Mouse (Mus musculus) CH12.LX (cell line): ENCODE data around the gene Syp. TPM values are rescaled to one million over a fixed set of nuclear protein-coding genes. Genes with fewer than 3 reads are reported as not detected.

ENCODE experiments used
- DNase-seq: peaks from one replicate; pipeline ENCODE4 v3.0.0-alpha.2; 2013; ENCODE audit errors: extremely low read depth
- H3K27ac ChIP-seq: 2 replicates; pipeline ENCODE4 v1.5.1; 2012; ENCODE audit warnings: low read depth, mild to moderate bottlenecking, control low read depth, moderate library complexity; ENCODE audit not compliant: insufficient read depth
- H3K27me3 ChIP-seq: replicated peaks from 2 replicates; pipeline ENCODE3; 2012; ENCODE audit warnings: inconsistent platforms
- H3K36me3 ChIP-seq, 2 experiments: replicated peaks in 1 of 2; 2 replicates each; pipeline versions ENCODE3 to v1.6.1; 2012; ENCODE audit warnings: inconsistent platforms in 1 of 2, low read length in 1 of 2, mild to moderate bottlenecking in 1 of 2, mixed read lengths in 1 of 2, moderate library complexity in 1 of 2; ENCODE audit not compliant: control insufficient read depth in 1 of 2, insufficient read depth in 1 of 2
- H3K4me1 ChIP-seq, 2 experiments: 2 replicates each; pipeline ENCODE4 v1.6.1; 2012; ENCODE audit warnings: inconsistent platforms in 1 of 2, moderate library complexity in 1 of 2; ENCODE audit not compliant: insufficient read depth in 2 of 2, control insufficient read depth in 1 of 2
- H3K4me2 ChIP-seq: 2 replicates; pipeline ENCODE4 v1.6.1; 2012; ENCODE audit warnings: low read depth, mild to moderate bottlenecking, control low read depth; ENCODE audit not compliant: poor library complexity, insufficient read depth, severe bottlenecking
- H3K4me3 ChIP-seq, 3 experiments: fragments of 150-350 bp in 1 of 3; sonication (generic) in 1 of 3; replicated peaks in 1 of 3; 2 replicates each; pipeline versions ENCODE3 to v1.5.1; 2011 to 2012; ENCODE audit warnings: low read depth in 2 of 3, low read length in 2 of 3, mild to moderate bottlenecking in 2 of 3, moderate library complexity in 2 of 3, control low read depth in 1 of 3, improper control_type of control experiment in 1 of 3, inconsistent platforms in 1 of 3, mixed read lengths in 1 of 3; ENCODE audit not compliant: poor library complexity in 1 of 3
- H3K79me2 ChIP-seq: replicated peaks from 2 replicates; pipeline ENCODE4 v1.6.1; 2012; ENCODE audit warnings: mild to moderate bottlenecking, moderate library complexity; ENCODE audit not compliant: control insufficient read depth, poor library complexity, insufficient read depth, severe bottlenecking; ENCODE audit errors: extremely low read depth
- H3K9ac ChIP-seq: 2 replicates; pipeline ENCODE4 v1.6.1; 2012; ENCODE audit warnings: low read depth, mild to moderate bottlenecking, control low read depth, moderate library complexity; ENCODE audit not compliant: insufficient read depth
- H3K9me3 ChIP-seq: replicated peaks from 2 replicates; pipeline ENCODE3; 2012; ENCODE audit warnings: low read length, inconsistent platforms, mixed read lengths
- CHD1 ChIP-seq: IDR thresholded peaks from 2 replicates; pipeline ENCODE4 v1.6.1; 2012; ENCODE audit warnings: low read depth, low read length, improper control_type of control experiment, inconsistent platforms
- CHD2 ChIP-seq: IDR thresholded peaks from 2 replicates; pipeline ENCODE4 v1.6.1; 2011; ENCODE audit warnings: low read length, improper control_type of control experiment
- CTCF ChIP-seq, 2 experiments: IDR thresholded peaks in 1 of 2; conservative IDR thresholded peaks in 1 of 2; 2 replicates each; pipeline ENCODE4 v1.5.1; 2011 to 2012; ENCODE audit warnings: low read depth in 2 of 2, low read length in 2 of 2, improper control_type of control experiment in 1 of 2, inconsistent platforms in 1 of 2, mild to moderate bottlenecking in 1 of 2, moderate library complexity in 1 of 2
- E2F4 ChIP-seq: IDR thresholded peaks from 2 replicates; pipeline ENCODE4 v1.6.1; 2011; ENCODE audit warnings: low read depth, low read length, improper control_type of control experiment; ENCODE audit not compliant: insufficient replicate concordance
- ELF1 ChIP-seq: IDR thresholded peaks from 2 replicates; pipeline ENCODE4 v1.6.1; 2014; ENCODE audit warnings: low read depth, mild to moderate bottlenecking, inconsistent platforms, low read length, improper control_type of control experiment
- EP300 ChIP-seq: IDR thresholded peaks from 2 replicates; pipeline ENCODE4 v1.6.1; 2011; ENCODE audit warnings: low read length, improper control_type of control experiment
- ETS1 ChIP-seq: conservative IDR thresholded peaks from 2 replicates; pipeline ENCODE4 v1.6.1; 2012; ENCODE audit warnings: low read depth, mild to moderate bottlenecking, inconsistent platforms, low read length, improper control_type of control experiment, moderate library complexity
- GABPA ChIP-seq: IDR thresholded peaks from 2 replicates; pipeline ENCODE4 v1.6.1; 2012; ENCODE audit warnings: low read depth, low read length, improper control_type of control experiment, inconsistent platforms; ENCODE audit not compliant: insufficient replicate concordance
- HCFC1 ChIP-seq: IDR thresholded peaks from 2 replicates; pipeline ENCODE4 v1.6.1; 2012; ENCODE audit warnings: low read depth, mild to moderate bottlenecking, inconsistent platforms, low read length, improper control_type of control experiment
- IRF4 ChIP-seq: IDR thresholded peaks from 2 replicates; pipeline ENCODE4 v1.6.1; 2014; ENCODE audit warnings: low read depth, mild to moderate bottlenecking, inconsistent platforms, low read length, improper control_type of control experiment
- JUN ChIP-seq: IDR thresholded peaks from 2 replicates; pipeline ENCODE4 v1.6.1; 2011; ENCODE audit warnings: low read depth, mild to moderate bottlenecking, low read length, improper control_type of control experiment, moderate library complexity; ENCODE audit not compliant: insufficient read depth
- JUND ChIP-seq: conservative IDR thresholded peaks from 2 replicates; pipeline ENCODE4 v1.6.1; 2011; ENCODE audit warnings: low read depth, low read length, improper control_type of control experiment
- KAT2A ChIP-seq: IDR thresholded peaks from 2 replicates; pipeline ENCODE4 v1.6.1; 2012; ENCODE audit warnings: low read length, improper control_type of control experiment, inconsistent platforms; ENCODE audit not compliant: insufficient replicate concordance
- MAX ChIP-seq: IDR thresholded peaks from 2 replicates; pipeline ENCODE4 v1.6.1; 2011; ENCODE audit warnings: low read length, improper control_type of control experiment
- MAZ ChIP-seq: IDR thresholded peaks from 2 replicates; pipeline ENCODE4 v1.6.1; 2012; ENCODE audit warnings: low read depth, mild to moderate bottlenecking, inconsistent platforms, low read length, improper control_type of control experiment, moderate library complexity
- MEF2A ChIP-seq: IDR thresholded peaks from 2 replicates; pipeline ENCODE4 v1.6.1; 2014; ENCODE audit warnings: low read depth, mild to moderate bottlenecking, inconsistent platforms, low read length, improper control_type of control experiment, borderline replicate concordance
- MXI1 ChIP-seq: IDR thresholded peaks from 2 replicates; pipeline ENCODE4 v1.6.1; 2011; ENCODE audit warnings: mild to moderate bottlenecking, low read depth, low read length, improper control_type of control experiment
- MYC ChIP-seq: IDR thresholded peaks from 2 replicates; pipeline ENCODE4 v1.6.1; 2011; ENCODE audit warnings: low read depth, mild to moderate bottlenecking, improper control_type of control experiment, low read length
- NELFE ChIP-seq: IDR thresholded peaks from 2 replicates; pipeline ENCODE4 v1.6.1; 2011; ENCODE audit warnings: low read depth, low read length, improper control_type of control experiment
- NRF1 ChIP-seq: IDR thresholded peaks from 2 replicates; pipeline ENCODE4 v1.6.1; 2014; ENCODE audit warnings: low read depth, mild to moderate bottlenecking, inconsistent platforms, low read length, improper control_type of control experiment, moderate library complexity
- PAX5 ChIP-seq: IDR thresholded peaks from 2 replicates; pipeline ENCODE4 v1.6.1; 2012; ENCODE audit warnings: low read length, inconsistent platforms, mixed read lengths
- POLR2A ChIP-seq: IDR thresholded peaks from 2 replicates; pipeline ENCODE4 v1.6.1; 2011; ENCODE audit warnings: low read depth, mild to moderate bottlenecking, improper control_type of control experiment, low read length
- POLR2AphosphoS2 ChIP-seq: IDR thresholded peaks from 2 replicates; pipeline ENCODE4 v1.6.1; 2011; ENCODE audit warnings: low read depth, low read length, improper control_type of control experiment
- RAD21 ChIP-seq: IDR thresholded peaks from 2 replicates; pipeline ENCODE4 v1.6.1; 2011; ENCODE audit warnings: low read depth, mild to moderate bottlenecking, low read length, improper control_type of control experiment, moderate library complexity
- SIN3A ChIP-seq: IDR thresholded peaks from 2 replicates; pipeline ENCODE4 v1.6.1; 2012; ENCODE audit warnings: low read length, improper control_type of control experiment, inconsistent platforms
- SMC3 ChIP-seq: IDR thresholded peaks from 2 replicates; pipeline ENCODE4 v1.6.1; 2011; ENCODE audit warnings: low read depth, low read length, improper control_type of control experiment
- TBP ChIP-seq: conservative IDR thresholded peaks from 2 replicates; pipeline ENCODE4 v1.6.1; 2011; ENCODE audit warnings: low read depth, low read length, improper control_type of control experiment
- TCF12 ChIP-seq: IDR thresholded peaks from 2 replicates; pipeline ENCODE4 v1.6.1; 2014; ENCODE audit warnings: low read depth, mild to moderate bottlenecking, inconsistent platforms, low read length, improper control_type of control experiment
- UBTF ChIP-seq: IDR thresholded peaks from 2 replicates; pipeline ENCODE4 v1.6.1; 2012; ENCODE audit warnings: low read depth, mild to moderate bottlenecking, inconsistent platforms, low read length, improper control_type of control experiment, moderate library complexity
- USF1 ChIP-seq: IDR thresholded peaks from 2 replicates; pipeline ENCODE4 v1.6.1; 2014; ENCODE audit warnings: low read depth, mild to moderate bottlenecking, inconsistent platforms, low read length, improper control_type of control experiment
- USF2 ChIP-seq: conservative IDR thresholded peaks from 2 replicates; pipeline ENCODE4 v1.6.1; 2011; ENCODE audit warnings: low read depth, low read length, improper control_type of control experiment
- ZC3H11A ChIP-seq: IDR thresholded peaks from 2 replicates; pipeline ENCODE4 v1.6.1; 2012; ENCODE audit warnings: low read depth, mild to moderate bottlenecking, inconsistent platforms, low read length, improper control_type of control experiment
- ZKSCAN1 ChIP-seq: IDR thresholded peaks from 2 replicates; pipeline ENCODE4 v1.6.1; 2012; ENCODE audit warnings: low read depth, inconsistent platforms, low read length, improper control_type of control experiment, borderline replicate concordance
- ZMIZ1 ChIP-seq: IDR thresholded peaks from 2 replicates; pipeline ENCODE4 v1.6.1; 2012; ENCODE audit warnings: low read depth, mild to moderate bottlenecking, inconsistent platforms, low read length, improper control_type of control experiment
- ZNF384 ChIP-seq: IDR thresholded peaks from 2 replicates; pipeline ENCODE4 v1.6.1; 2012; ENCODE audit warnings: low read depth, low read length, improper control_type of control experiment, inconsistent platforms
- dilution Hi-C: fragments of 300-500 bp; cut with MboI; formaldehyde crosslinking; loops from 2 replicates; pipeline ENCODE4 v1.14.3; 2020; ENCODE audit warnings: low sequenced_read_pairs; ENCODE audit not compliant: extremely low pct_unique_long_range_greater_than_20kb, extremely low pct_ligation_motif_present
- in situ Hi-C: fragments of 300-500 bp; cut with MboI; formaldehyde crosslinking; loops from 3 replicates; pipeline ENCODE4 v1.14.3; 2019; ENCODE audit warnings: low sequenced_read_pairs, low pct_ligation_motif_present, low pct_unique_long_range_greater_than_20kb, mixed read lengths
- polyA plus RNA-seq: library from polyadenylated mRNA; unstranded; fragments of >175 nt; gene quantifications from 2 replicates; pipeline ENCODE4 v1.2.1, GENCODE M21; 2012; ENCODE audit warnings: low read depth; ENCODE audit not compliant: insufficient read length
- total RNA-seq, 2 experiments: library from RNA; depleted of rRNA; stranded (reverse); fragments of 300-350 nt in 1 of 2; fragments of >200 nt in 1 of 2; gene quantifications; 2 replicates each; pipeline ENCODE4 v1.2.3; 2012 to 2014

The Syp gene
- total and polyA plus RNA-seq, 3 experiments, result 0.27 to 1.2 (median 0.74) TPM

DNA sequence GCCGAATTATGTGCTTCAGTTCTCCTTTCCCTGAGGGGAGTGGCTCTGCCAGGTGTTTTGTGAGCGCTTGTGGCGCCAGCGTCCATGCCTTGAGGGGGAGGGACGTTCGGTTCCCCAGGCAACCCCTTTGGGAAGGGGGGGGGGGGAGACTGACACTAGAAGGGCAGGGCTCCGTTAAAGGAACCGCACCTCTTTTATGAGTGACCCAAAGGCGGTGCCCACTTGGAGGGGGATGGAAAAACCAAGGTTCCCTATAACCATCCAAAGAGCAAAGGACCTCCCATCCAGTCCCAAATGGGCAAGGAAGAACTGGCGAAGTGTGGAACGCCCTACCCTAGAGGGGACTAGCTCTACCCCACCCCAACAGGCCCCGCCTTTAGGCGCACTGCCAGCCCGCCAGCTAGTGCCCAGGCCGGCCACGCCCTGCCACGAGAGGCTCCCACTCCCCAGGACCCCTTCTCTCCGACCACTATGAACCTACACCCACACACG, 32.2 kb downstream of the Syp start:
- no peaks in the 10 kb centered on the region for H3K27me3 ChIP-seq
- TF ChIP-seq ELF1, result peak; percentile 21; the same call in 1 of the 2 replicates
- TF ChIP-seq CHD2, result peak; percentile 57
- TF ChIP-seq CTCF (conservative IDR thresholded peaks at IDR 0.05 in 1 of 2, IDR thresholded peaks at IDR 0.05 in 1 of 2; ENCODE audit: low read depth in 2 of 2, low read length in 2 of 2), result no peak
- no peak; the same call in 1 of the 2 replicates for TF ChIP-seq POLR2A
- no peak for TF ChIP-seq HCFC1
- TF ChIP-seq SMC3, result no peak
- peak; percentile 26; the same call in 1 of the 2 replicates for TF ChIP-seq ETS1
- TF ChIP-seq MEF2A, result no peak
- no peak for TF ChIP-seq CHD1
- peak; percentile 93 for TF ChIP-seq MXI1
- TF ChIP-seq JUN, result no peak
- TF ChIP-seq POLR2AphosphoS2, result no peak
- TF ChIP-seq KAT2A, result no peak
- peak; percentile 95 for TF ChIP-seq SIN3A
- 0 out of 2 replicates have a peak, but pooled peaks have one; percentile 16 for TF ChIP-seq TCF12
- no peak for TF ChIP-seq ZKSCAN1
- TF ChIP-seq RAD21, result no peak
- no peak for TF ChIP-seq NELFE
- TF ChIP-seq MYC, result 0 out of 2 replicates have a peak, but pooled peaks have one; percentile 12
- TF ChIP-seq IRF4, result 0 out of 2 replicates have a peak, but pooled peaks have one; percentile 2
- TF ChIP-seq USF1, result no peak
- no peak for TF ChIP-seq ZMIZ1
- TF ChIP-seq ZC3H11A, result no peak
- no peak; the same call in 1 of the 2 replicates for TF ChIP-seq EP300
- TF ChIP-seq GABPA, result no peak
- TF ChIP-seq USF2, result no peak
- no peak for TF ChIP-seq PAX5
- TF ChIP-seq NRF1, result no peak
- no peak for TF ChIP-seq TBP
- TF ChIP-seq MAZ, result peak; percentile 88
- peak; percentile 49 for TF ChIP-seq MAX
- TF ChIP-seq JUND, result no peak
- no peak for TF ChIP-seq ZNF384
- TF ChIP-seq UBTF, result no peak
- TF ChIP-seq E2F4, result no peak
- H3K36me3 ChIP-seq, result peaks cover 27 to 31% of the 10 kb centered on the region in 2 experiments
- in situ Hi-C loops, result no loop called here
- peak overlapping the region; percentile 89 for H3K9ac ChIP-seq
- H3K9me3 ChIP-seq, result no peaks in the 10 kb centered on the region
- dilution Hi-C loops, result no loop called here
- peaks cover 8 to 19% of the 10 kb centered on the region in 2 experiments; a peak in 3 of 4 replicates for H3K4me1 ChIP-seq
- DNase-seq, result peak; percentile 85
- peaks cover 15% of the 10 kb centered on the region for H3K79me2 ChIP-seq
- H3K4me3 ChIP-seq, result peak overlapping the region; percentile 67 to 93 (median 72)
- peak overlapping the region; percentile 96 for H3K27ac ChIP-seq
- peak overlapping the region; percentile 44; the same call in 1 of the 2 replicates for H3K4me2 ChIP-seq
